8 mouse cellular contexts compared by ENCODE assay signal in genomic region chr19:3686215-3686894, GRCm38 (mm10). TPM values are rescaled to one million over a fixed set of nuclear protein-coding genes. Genes with fewer than 3 reads are reported as not detected.
A peak's percentile ranks its signal among the peaks of the same experiment; 100 is the strongest.
DNase-seq lines count a peak whose midpoint lies in the region; ATAC-seq and TF ChIP-seq lines count a peak whose summit lies in the region.

TSS of gene Lrp5 (minus strand) at chr19:3686564.

- H3K27ac ChIP-seq in heart, adult 2 months, result peak within 1 kb of the TSS; percentile 91
- peak within 1 kb of the TSS; percentile 22 for H3K27ac ChIP-seq in kidney, adult 2 months (ENCODE audit: insufficient read depth, low read depth, low read length)
- peak within 1 kb of the TSS; percentile 90 for H3K27ac ChIP-seq in lung, embryonic 16.5 days (ENCODE audit: low read length)

- TF ChIP-seq EP300 in heart, adult 2 months (IDR thresholded peaks at IDR 0.05; ENCODE audit: insufficient read depth, low read depth, low read length), result no peak

- H3K36me3 ChIP-seq in heart, adult 2 months (ENCODE audit: control insufficient read depth, insufficient read depth, low read length), result peaks cover 2% of the 10 kb centered on the region; the same call in 1 of the 2 replicates
- H3K36me3 ChIP-seq in kidney, adult 2 months (ENCODE audit: control insufficient read depth, insufficient read depth, low read length), result no peaks in the 10 kb centered on the region
- no peaks in the 10 kb centered on the region for H3K36me3 ChIP-seq in lung, embryonic 16.5 days (ENCODE audit: control insufficient read depth, insufficient read depth, low read length)

- H3K4me1 ChIP-seq in heart, adult 2 months (ENCODE audit: control insufficient read depth, insufficient read depth, low read length), result peaks cover 21% of the 10 kb centered on the region
- peaks cover 34% of the 10 kb centered on the region for H3K4me1 ChIP-seq in kidney, adult 2 months (ENCODE audit: control insufficient read depth, insufficient read depth, low read length)
- peaks cover 46% of the 10 kb centered on the region for H3K4me1 ChIP-seq in lung, embryonic 16.5 days (replicated peaks; ENCODE audit: control insufficient read depth, insufficient read depth, low read length)

- H3K27me3 ChIP-seq in heart, adult 2 months (ENCODE audit: control insufficient read depth, insufficient read depth, low read length), result no peaks in the 10 kb centered on the region
- no peaks in the 10 kb centered on the region for H3K27me3 ChIP-seq in kidney, adult 2 months (replicated peaks; ENCODE audit: control insufficient read depth, insufficient read depth, low read length)
- no peaks in the 10 kb centered on the region for H3K27me3 ChIP-seq in lung, embryonic 16.5 days (ENCODE audit: control insufficient read depth, insufficient read depth, low read depth, low read length)

- peaks cover 3% of the 10 kb centered on the region; the same call in 1 of the 2 replicates for H3K79me2 ChIP-seq in heart, adult 2 months (replicated peaks; ENCODE audit: control insufficient read depth, insufficient read depth, low read length)

- H3K4me2 ChIP-seq in lung, embryonic 16.5 days (ENCODE audit: low read depth, low read length), result peak within 1 kb of the TSS; percentile 96

- peak within 1 kb of the TSS; percentile 96 for H3K4me3 ChIP-seq in heart, adult 2 months
- H3K4me3 ChIP-seq in kidney, adult 2 months (ENCODE audit: insufficient read depth, low read depth, low read length), result peak within 1 kb of the TSS; percentile 64
- H3K4me3 ChIP-seq in lung, embryonic 16.5 days (ENCODE audit: low read length), result peak within 1 kb of the TSS; percentile 71

- TF ChIP-seq CTCF in heart, adult 2 months (IDR thresholded peaks at IDR 0.05), result peak; percentile 49
- no peak for TF ChIP-seq CTCF in kidney, adult 2 months (conservative IDR thresholded peaks at IDR 0.05; ENCODE audit: insufficient read depth, insufficient read length, low read depth, low read length)

- 1% methylated on average over 67 of the region's 83 CpGs for WGBS in heart, adult 2 months
- 1% methylated on average over 83 of the region's 83 CpGs for WGBS in kidney, adult 2 months
- WGBS in lung, embryonic 16.5 days, result under 1% methylated on average over 57 of the region's 83 CpGs

- ATAC-seq in lung, embryonic 16.5 days (ENCODE audit: low read depth), result peak; percentile 68
- no peak for ATAC-seq in erythroid progenitor cell, adult 5-6 weeks (replicated peaks; ENCODE audit: low FRiP score, poor library complexity, severe bottlenecking)

- intact Hi-C loops in left cerebral cortex, postnatal 4 days (cut with DNase I), result no loop called here
- intact Hi-C loops in heart, adult 2 months (cut with DNase I), result loop anchor here (2.0 kb wide), 2 partner anchors 26 to 62 kb away; no protein-coding TSS in a partner anchor

- peak; percentile 26 for DNase-seq in left cerebral cortex, postnatal 4 days
- DNase-seq in left cerebral cortex, adult 9 months (ENCODE audit: low spot score in 2 of 2), result no peak
- DNase-seq in embryo, embryonic 10 days (ENCODE audit: low spot score), result peak; percentile 57
- peak; percentile 88 for DNase-seq in heart, adult 2 months
- DNase-seq in kidney, adult 2 months, result peak; percentile 74
- peak; percentile 68 for DNase-seq in retina, postnatal 1 day

- peak within 1 kb of the TSS; percentile 99 for H3K9ac ChIP-seq in heart, adult 2 months (ENCODE audit: low read depth, low read length)
- H3K9ac ChIP-seq in lung, embryonic 16.5 days (ENCODE audit: low read length), result peak within 1 kb of the TSS; percentile 99

- TF ChIP-seq POLR2A in heart, adult 2 months (IDR thresholded peaks at IDR 0.05; ENCODE audit: insufficient read depth, low read depth, low read length), result no peak
- TF ChIP-seq POLR2A in kidney, adult 2 months (IDR thresholded peaks at IDR 0.05; ENCODE audit: low read depth, low read length), result no peak

- no peaks in the 10 kb centered on the region for H3K9me3 ChIP-seq in lung, embryonic 16.5 days (ENCODE audit: control insufficient read depth, low read length)

RNA-seq across cellular contexts. Expression of gene Lrp5, which starts in this region (rescaled TPM):
- total RNA-seq in left cerebral cortex, postnatal 4 days (2021), result 10 to 100 TPM; 11.9 to 13.2 TPM
- total RNA-seq in heart, adult 2 months (2021), result 10 to 100 TPM; 52.2 to 56.5 TPM
- polyA plus RNA-seq in heart, adult 2 months (2012; rRNA removed), result 35.0 and 36.3 TPM in 2 replicates
- 33.9 and 34.2 TPM in 2 replicates for polyA plus RNA-seq in kidney, adult 2 months (2012; rRNA removed)
- polyA plus RNA-seq in lung, embryonic 16.5 days (2015; fragmentation: Nextera tagmentation; extraction: Ambion mirVana), result 7.4 and 7.8 TPM in 2 replicates
- 0.42 and 5.0 TPM in 2 replicates for total RNA-seq in erythroid progenitor cell, adult 5-6 weeks (2015; ENCODE audit: low replicate concordance)
- 1.8 and 1.9 TPM in 2 replicates for total RNA-seq in erythroid progenitor cell, adult 5-6 weeks (2017; ENCODE audit: low replicate concordance)

Comparison
In these comparisons a context has a peak if more than half of its experiments do, and no peak if none do; other contexts are left out.
1. DNase-seq: peak in left cerebral cortex, postnatal 4 days (single experiment), embryo, embryonic 10 days (single experiment), heart, adult 2 months (2 of 2), kidney, adult 2 months (single experiment) and retina, postnatal 1 day (single experiment); none in left cerebral cortex, adult 9 months (0 of 2).
2. H3K27ac ChIP-seq: peak in every context shown above with its lines; median percentile 91 in heart, adult 2 months; 90 in lung, embryonic 16.5 days; 22 in kidney, adult 2 months.
3. Peak in every context shown above with its lines, with median percentiles within 50 percentile points of each other: H3K4me3 ChIP-seq.